Mouse (Mus musculus) heart, adult 18-20 months (tissue): ENCODE results near the gene Ephb2. TPM values are rescaled to one million over a fixed set of nuclear protein-coding genes. Genes with fewer than 3 reads are reported as not detected.

ENCODE experiments used
- DNase-seq, 2 experiments: peaks; one replicate each; pipeline ENCODE4 v3.0.0; 2021 to 2022; ENCODE audit warnings: mixed read lengths in 1 of 2
- total RNA-seq, 2 experiments: library from RNA; stranded (reverse); gene quantifications; 2 replicates each; pipeline ENCODE4 v1.2.3; 2021

Gene Ephb2
- total RNA-seq, 2 experiments from 2014 or later: 0.89 to 0.90 TPM

GRCm38 (mm10) chr4:136651357-136651811, 184.4 kb downstream of the Ephb2 start:
- peak in 1 of 2 experiments; percentile 32 for DNase-seq

DNA sequence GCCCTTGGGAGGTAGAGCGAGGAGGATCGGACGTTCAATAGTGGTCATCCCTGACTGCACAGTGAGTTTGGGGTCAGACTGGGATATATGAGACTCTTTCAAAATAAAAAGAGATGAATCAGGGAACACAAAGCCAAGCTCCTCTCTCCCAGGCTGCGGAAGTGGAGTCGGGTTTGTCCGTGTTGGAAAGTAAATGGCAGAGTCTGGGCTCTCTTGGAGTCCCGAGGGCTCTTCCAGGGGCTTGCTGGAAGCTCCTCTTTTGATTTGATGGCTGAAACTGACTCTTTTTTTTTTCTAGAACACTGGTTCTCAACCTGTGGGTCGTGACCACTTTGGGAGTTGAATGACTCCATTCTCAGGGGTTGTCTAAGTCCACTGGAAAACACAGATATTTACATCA, 185.5 kb downstream of the Ephb2 start:
- no peak for DNase-seq

DNA sequence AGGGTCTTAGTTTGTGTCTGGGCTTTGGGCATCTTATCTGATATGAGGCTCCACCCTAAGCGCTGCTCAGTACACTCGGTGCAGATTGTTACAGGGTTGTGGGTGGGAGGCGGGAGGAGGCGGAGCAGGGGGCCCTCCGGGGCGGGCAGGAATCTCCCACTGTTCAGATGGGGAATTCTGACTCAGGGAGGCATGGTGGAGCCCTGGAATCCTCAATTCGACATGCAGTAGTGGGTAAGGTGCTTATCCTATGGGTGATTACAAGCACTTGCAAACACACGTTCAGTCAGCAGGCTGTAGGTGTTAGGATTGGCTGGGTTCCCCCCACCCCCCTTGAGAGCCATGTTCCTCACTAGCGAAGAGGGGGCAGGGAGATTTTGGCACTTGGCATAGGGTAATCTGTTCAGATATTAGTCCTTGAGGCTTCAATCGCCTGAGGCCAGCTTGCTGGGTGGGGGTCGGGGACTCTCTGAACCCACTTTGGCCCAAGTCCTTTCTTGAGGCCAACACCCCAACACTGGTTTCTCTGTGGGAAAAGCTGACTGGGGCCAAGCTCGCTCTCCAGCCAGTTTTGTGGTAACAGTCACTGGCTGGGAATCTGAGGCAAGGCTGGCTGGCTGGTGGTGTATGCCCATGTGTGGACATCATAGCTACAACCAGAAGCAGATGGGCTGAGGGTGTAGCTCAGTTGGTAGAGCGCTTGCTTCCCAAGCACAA, 186.2 kb downstream of the Ephb2 start:
- DNase-seq: no peak

GRCm38 (mm10) chr4:136648922-136649479, 186.8 kb downstream of the Ephb2 start:
- peak; percentile 42 to 85 for DNase-seq

DNA sequence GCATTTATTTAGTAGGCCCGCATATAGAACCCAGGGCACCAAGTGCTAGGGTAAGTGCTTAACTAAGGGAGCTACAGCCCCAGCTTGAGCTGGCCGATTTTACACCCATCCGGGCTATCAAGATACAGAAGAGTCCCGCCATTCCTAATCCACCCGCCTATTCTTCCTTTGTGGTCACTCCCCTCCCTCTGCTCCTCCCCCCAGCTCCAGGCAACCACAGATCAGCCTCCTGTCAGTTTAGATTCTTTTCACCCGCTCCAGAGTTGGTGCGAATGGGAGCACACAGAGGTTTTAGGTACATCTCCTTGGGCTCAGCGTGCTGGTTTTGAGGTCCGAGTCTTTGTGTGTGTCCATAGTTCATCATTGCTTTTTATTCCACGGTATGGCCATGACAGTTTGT, 196.9 kb downstream of the Ephb2 start:
- no peak for DNase-seq

GRCm38 (mm10) chr4:136638230-136638750, 197.5 kb downstream of the Ephb2 start:
- DNase-seq: no peak

DNA sequence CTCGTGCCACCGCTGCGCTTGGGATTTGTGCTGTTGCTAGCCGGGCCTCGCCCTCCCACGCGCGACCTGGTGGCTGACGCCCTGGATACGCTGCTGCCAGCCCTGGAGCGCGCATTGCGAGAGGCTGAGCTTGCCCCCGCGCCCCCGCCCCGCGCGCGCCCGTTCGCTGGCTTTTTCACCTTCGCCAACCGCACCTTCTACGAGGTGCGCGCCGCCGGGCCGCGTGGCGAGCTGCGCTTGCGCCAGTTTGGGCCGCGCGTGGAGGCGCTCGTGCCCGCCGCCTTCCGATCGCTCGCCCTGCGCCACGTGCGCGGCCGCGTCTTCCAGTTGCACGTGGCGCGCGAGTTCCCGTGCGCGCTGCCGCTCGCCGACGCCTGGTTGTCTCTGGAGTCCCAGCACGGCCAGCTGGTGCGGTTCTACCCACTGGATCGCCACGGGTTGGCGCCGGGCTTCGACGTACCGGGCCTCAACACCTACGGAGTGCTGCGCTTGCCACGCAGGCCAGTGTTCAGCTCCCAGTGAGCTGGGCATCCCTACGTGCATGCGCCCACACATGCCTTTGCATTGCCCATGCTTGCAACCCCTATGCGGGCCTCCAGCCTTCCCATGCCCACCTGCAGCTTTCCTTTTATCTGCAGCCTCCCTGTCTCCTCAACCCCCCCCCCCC, 198.1 kb downstream of the Ephb2 start:
- DNase-seq: no peak

GRCm38 (mm10) chr4:136636983-136637562, 198.7 kb downstream of the Ephb2 start:
- DNase-seq: no peak

GRCm38 (mm10) chr4:136636511-136636910, 199.3 kb downstream of the Ephb2 start:
- DNase-seq: no peak

DNA sequence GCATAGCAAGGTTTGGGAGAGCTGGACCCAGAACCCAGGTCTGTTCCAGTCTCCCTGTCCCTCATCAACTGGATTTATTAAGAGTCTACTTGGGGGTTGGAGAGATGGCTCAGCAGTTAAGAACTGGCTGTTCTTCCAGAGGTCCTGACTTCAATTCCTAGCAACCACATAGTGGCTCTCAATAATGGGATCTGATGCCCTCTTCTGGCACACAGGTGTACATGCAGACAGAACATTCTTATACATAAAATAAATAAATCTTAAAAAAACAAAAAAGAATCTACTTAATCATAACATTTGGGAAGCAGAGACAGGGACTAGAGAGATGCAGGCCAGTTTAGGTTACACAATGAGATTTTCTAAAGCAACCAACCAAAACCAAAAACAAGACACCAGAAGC, 199.8 kb downstream of the Ephb2 start:
- DNase-seq: no peak

- DNase-seq: peak; percentile 63 to 67
These were observed 204.4 kb downstream of the Ephb2 start for GRCm38 (mm10) chr4:136631237-136631994.

- no peak for DNase-seq
These were observed 209.2 kb downstream of the Ephb2 start for GRCm38 (mm10) chr4:136626590-136626989.

DNA sequence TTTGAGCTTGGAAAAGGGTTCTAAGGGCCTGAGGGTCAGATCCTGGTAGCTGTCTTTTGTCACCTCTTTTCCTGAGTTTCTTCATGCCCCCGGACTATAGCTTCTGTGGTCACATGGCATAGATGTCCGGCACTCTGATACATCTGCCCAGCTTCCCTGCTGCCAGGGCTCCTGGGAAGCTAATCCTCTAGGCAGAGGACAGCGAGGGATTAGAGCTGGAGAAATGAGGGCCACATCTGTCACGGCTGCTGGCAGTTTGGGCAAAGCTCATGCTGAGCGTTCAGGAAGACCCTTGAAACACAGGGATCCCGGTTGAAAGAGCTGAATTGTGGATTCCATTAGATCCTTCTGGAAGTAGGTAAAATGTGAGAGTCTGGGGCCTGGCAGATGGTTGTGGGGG, 213.4 kb downstream of the Ephb2 start, which contains the start of gene Lactbl1:
Gene Lactbl1, plus strand, starts transcription at position 234 of the 400 bp plus-strand sequence.
- no peak for DNase-seq

GRCm38 (mm10) chr4:136621956-136622355, 213.8 kb downstream of the Ephb2 start:
- DNase-seq: no peak

- peak; percentile 21 to 76 for DNase-seq
These were observed 214.5 kb downstream of the Ephb2 start for GRCm38 (mm10) chr4:136621336-136621735.

- DNase-seq: no peak
These were observed 222.1 kb downstream of the Ephb2 start for GRCm38 (mm10) chr4:136613657-136614056.

GRCm38 (mm10) chr4:136610387-136610856, 225.4 kb downstream of the Ephb2 start, which contains the start of gene Tex46:
Gene Tex46 (plus strand): TSS chr4:136610437.
- DNase-seq: no peak

- no peak for DNase-seq
These were observed 229.9 kb downstream of the Ephb2 start for GRCm38 (mm10) chr4:136605756-136606485.

- DNase-seq: peak; percentile 95 to 97
These were observed 233.2 kb downstream of the Ephb2 start, which contains the start of gene Kdm1a for GRCm38 (mm10) chr4:136602568-136602967. Gene Kdm1a (minus strand): TSS chr4:136602723.

DNA sequence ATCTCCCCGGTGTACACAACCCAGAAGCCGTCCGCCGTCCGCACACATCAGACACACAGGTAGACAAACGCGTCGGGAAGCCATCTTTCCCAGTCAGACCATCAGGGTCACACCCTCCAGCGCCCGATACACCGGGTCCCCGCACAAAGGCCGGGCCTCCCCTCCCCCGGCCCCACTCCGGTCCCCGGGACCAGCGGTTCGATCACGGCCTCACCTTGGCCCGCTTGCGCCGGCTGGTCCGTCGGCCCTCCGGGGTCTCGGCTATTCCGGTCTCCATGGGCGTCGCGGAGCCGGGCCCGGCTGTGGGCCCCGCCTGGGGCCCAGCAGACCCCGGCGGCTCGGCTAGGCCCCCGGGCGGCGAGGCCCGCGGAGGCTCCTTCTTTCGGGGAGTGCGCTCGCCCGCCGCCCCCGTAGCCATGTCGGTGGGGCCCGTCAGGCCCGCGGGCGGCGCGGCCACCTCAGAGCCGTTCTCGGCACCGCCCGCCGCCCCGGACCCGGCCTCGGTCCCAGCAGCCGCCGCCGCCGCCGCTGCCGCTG, 233.7 kb downstream of the Ephb2 start:
- peak; percentile 36 to 61 for DNase-seq
